Mouse (Mus musculus) hindbrain, embryonic 15.5 days (tissue): ENCODE data around the gene Tubg1. TPM values are rescaled to one million over a fixed set of nuclear protein-coding genes. Genes with fewer than 3 reads are reported as not detected.
A peak's percentile ranks its signal among the peaks of the same experiment; 100 is the strongest.

Experiments
- ATAC-seq: fragments of 200-750 bp; cut with Nextera tagmentation; 2 replicates; pipeline ENCODE4 v1.8.0; 2017; ENCODE audit warnings: low read depth, moderate number of reproducible peaks, moderate TSS enrichment; ENCODE audit not compliant: low FRiP score
- H3K27ac ChIP-seq: fragments of 300-500 bp; sonication (generic); replicated peaks from 2 replicates; pipeline ENCODE4 v1.5.1; 2015; ENCODE audit warnings: mild to moderate bottlenecking, inconsistent platforms
- H3K27me3 ChIP-seq: fragments of 300-500 bp; sonication (generic); 2 replicates; pipeline ENCODE4 v1.6.1; 2015; ENCODE audit warnings: control low read depth, inconsistent platforms
- H3K36me3 ChIP-seq: fragments of 300-500 bp; sonication (generic); 2 replicates; pipeline ENCODE4 v1.6.1; 2015; ENCODE audit warnings: control low read depth, inconsistent platforms
- H3K4me1 ChIP-seq: fragments of 300-500 bp; sonication (generic); replicated peaks from 2 replicates; pipeline ENCODE4 v1.6.1; 2015; ENCODE audit warnings: control low read depth, inconsistent platforms
- H3K4me2 ChIP-seq: fragments of 300-500 bp; sonication (generic); 2 replicates; pipeline ENCODE4 v1.6.1; 2015; ENCODE audit warnings: moderate library complexity, mild to moderate bottlenecking, inconsistent platforms
- H3K4me3 ChIP-seq: fragments of 300-500 bp; sonication (generic); 2 replicates; pipeline ENCODE4 v1.5.1; 2015; ENCODE audit warnings: mild to moderate bottlenecking, inconsistent platforms
- H3K9ac ChIP-seq: fragments of 300-500 bp; sonication (generic); 2 replicates; pipeline ENCODE4 v1.6.1; 2015; ENCODE audit warnings: inconsistent platforms
- H3K9me3 ChIP-seq: fragments of 300-500 bp; sonication (generic); 2 replicates; pipeline ENCODE4 v1.6.1; 2016; ENCODE audit warnings: control low read depth, inconsistent platforms
- WGBS: fragments of 180-500 bp; shearing (Covaris S2); methylation state at CpG from one replicate; pipeline ENCODE4 v1.1.7; 2015; 5-methylcytosine and 5-hydroxymethylcytosine counted together
- polyA plus RNA-seq: library from polyadenylated mRNA; unstranded; fragments of >200 nt; fragmentation: Nextera tagmentation; extraction: Ambion mirVana; gene quantifications from 2 replicates; pipeline ENCODE4 v1.2.1, GENCODE M21; 2015

Tubg1 gene
- polyA plus RNA-seq, 1 experiment from 2014 or later: 79.8 TPM

DNA sequence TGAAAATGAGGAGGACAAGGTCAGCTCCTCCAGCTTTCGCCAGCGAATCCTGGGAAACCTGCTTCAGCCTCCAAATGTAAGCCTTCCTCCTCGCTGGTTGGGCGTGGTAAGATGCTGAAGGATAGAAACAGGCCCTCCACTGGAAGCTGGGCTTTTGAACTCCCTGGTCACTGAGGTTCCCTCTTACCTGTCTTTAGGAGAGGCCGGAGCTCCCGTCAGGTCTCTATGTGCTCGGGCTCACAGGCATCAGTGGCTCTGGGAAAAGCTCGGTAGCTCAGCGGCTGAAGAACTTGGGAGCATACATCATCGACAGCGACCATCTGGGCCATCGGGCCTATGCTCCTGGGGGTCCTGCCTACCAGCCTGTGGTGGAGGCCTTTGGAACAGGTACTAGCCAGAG lies 34.9 kb upstream of the Tubg1 start:
- ATAC-seq: no peak
- 94% methylated on average over 12 of the region's 12 CpGs for whole genome bisulfite sequencing

DNA sequence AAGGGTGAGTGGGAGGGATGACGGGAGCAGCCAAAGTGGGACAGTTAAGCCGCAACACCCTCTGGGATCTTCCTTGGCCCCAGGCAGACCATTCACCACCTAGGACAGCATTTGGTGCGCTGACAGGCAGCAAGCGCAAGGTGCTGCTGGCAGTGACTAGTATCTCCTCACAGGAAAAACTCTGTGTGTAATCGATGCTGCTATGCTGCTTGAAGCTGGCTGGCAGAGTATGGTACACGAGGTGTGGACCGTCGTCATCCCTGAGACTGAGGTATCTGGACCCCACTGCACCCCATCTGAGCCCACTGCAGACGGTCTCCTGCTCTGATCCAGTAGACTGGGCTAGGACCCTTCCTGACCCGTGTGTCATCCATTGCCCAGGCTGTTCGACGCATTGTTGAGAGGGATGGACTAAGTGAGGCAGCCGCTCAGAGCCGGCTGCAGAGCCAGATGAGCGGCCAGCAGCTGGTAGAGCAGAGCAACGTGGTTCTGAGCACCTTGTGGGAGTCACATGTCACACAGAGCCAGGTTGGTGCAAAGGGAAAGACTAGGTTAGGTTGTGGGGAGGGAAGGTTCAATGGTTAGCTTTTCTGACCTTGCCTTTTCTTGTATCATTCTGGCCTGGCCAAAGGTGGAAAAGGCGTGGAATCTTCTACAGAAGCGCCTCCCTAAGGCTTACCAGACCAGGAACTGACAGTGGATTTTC lies 34.0 kb upstream of the Tubg1 start:
- H3K9me3 ChIP-seq: no peaks in the 10 kb centered on the region
- no peak overlapping the region for H3K4me3 ChIP-seq
- WGBS: 92% methylated on average over 18 of the region's 18 CpGs
- peaks cover 24% of the 10 kb centered on the region for H3K36me3 ChIP-seq
- H3K9ac ChIP-seq: peak overlapping the region; percentile 78; the same call in 1 of the 2 replicates
- no peak for ATAC-seq
- H3K4me1 ChIP-seq: peaks cover 54% of the 10 kb centered on the region
- peak overlapping the region; percentile 91 for H3K27ac ChIP-seq
- peaks cover 2% of the 10 kb centered on the region for H3K27me3 ChIP-seq
- H3K4me2 ChIP-seq: peak overlapping the region; percentile 81

More for the DNA sequence above, 34.9 kb upstream of the Tubg1 start:
- H3K36me3 ChIP-seq: peaks cover 14% of the 10 kb centered on the region
- H3K9ac ChIP-seq: no peak overlapping the region
- peaks cover 11% of the 10 kb centered on the region for H3K27me3 ChIP-seq
- no peak overlapping the region for H3K4me2 ChIP-seq
- H3K4me3 ChIP-seq: no peak overlapping the region
- H3K9me3 ChIP-seq: no peaks in the 10 kb centered on the region
- H3K27ac ChIP-seq: no peak overlapping the region
- H3K4me1 ChIP-seq: peaks cover 55% of the 10 kb centered on the region

DNA sequence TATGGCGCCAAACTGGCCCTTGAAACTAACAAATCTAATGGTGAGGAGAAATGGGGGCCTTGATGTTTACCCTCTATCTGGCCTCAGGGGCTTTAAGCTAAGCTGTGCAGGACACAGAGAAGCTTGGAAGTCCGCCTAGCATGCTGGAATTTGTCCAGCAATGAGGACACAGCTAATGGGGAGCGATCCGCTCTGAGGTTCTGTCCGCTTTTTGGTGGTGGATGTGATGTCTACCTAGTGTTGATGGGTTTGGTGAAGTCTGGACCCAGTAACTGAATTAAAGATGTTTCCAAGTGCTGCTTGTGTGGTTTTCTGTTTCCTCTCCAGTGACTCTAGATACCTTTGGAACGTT lies 33.4 kb upstream of the Tubg1 start:
- Histone ChIP-seq H3K9me3 (no peaks in the 10 kb centered on the region), H3K27me3 (no peaks in the 10 kb centered on the region), H3K9ac (peak overlapping the region; percentile 78; the same call in 1 of the 2 replicates), H3K4me2 (peak overlapping the region; percentile 81), H3K36me3 (peaks cover 29% of the 10 kb centered on the region), H3K4me1 (peaks cover 51% of the 10 kb centered on the region), H3K27ac (peak overlapping the region; percentile 91), H3K4me3 (peak overlapping the region; percentile 56)
- 79% methylated on average over 6 of the region's 6 CpGs for WGBS
- ATAC-seq: no peak

DNA sequence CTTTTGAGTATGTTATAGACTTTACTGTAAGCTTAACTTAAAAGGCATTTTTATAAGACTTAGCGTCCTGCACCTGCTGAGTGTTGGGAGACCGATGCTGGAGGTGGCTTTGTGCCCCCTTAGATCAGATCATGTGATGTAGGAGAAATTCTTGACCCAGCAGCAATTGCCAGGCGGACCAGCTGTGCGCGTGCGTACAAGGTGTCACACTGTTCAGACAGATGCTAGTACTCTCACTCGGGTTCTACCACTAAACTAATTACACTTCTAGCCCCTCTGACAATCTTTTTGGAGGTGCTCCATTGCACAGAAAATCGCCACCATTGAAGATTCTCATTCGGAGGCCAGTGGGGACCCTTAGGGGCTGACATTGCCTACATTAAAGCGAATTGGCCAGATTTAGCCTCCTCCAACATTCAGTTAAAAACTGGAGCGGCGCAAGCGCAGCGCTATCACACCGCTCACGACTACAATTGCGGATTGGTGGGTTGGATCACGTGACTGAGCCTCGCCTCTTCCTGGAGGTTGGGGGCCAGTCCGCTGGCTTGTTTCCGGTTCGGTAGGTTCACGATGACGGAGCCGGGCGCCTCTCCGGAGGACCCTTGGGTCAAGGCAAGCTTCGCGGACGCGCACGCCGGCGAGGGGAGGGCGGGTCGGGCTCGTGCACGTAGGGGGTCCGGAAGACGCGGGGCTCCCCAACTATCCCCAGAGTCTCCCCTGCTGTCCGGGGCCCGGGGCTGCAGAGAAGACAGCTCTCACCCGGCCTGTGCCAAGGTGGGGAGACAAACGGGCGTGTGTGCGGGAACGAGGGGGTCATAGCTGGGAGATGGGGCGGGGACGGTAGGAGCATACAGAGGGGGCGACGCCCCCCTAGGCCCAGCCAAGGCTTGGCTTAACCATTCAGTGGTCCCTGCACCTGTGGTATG lies 32.7 kb upstream of the Tubg1 start, which contains the start of gene Mlx:
Gene Mlx (plus strand): TSS at position 522 of the 926 bp plus-strand sequence.
- WGBS: 1% methylated on average over 52 of the region's 52 CpGs
- Histone ChIP-seq H3K4me2 (peak within 1 kb of the TSS; percentile 81), H3K9me3 (no peaks in the 10 kb centered on the region), H3K27ac (peak within 1 kb of the TSS; percentile 91), H3K27me3 (no peaks in the 10 kb centered on the region), H3K4me3 (peak within 1 kb of the TSS; percentile 56), H3K4me1 (peaks cover 44% of the 10 kb centered on the region), H3K36me3 (peaks cover 36% of the 10 kb centered on the region), H3K9ac (peak within 1 kb of the TSS; percentile 78)
- ATAC-seq: peak; percentile 88

DNA sequence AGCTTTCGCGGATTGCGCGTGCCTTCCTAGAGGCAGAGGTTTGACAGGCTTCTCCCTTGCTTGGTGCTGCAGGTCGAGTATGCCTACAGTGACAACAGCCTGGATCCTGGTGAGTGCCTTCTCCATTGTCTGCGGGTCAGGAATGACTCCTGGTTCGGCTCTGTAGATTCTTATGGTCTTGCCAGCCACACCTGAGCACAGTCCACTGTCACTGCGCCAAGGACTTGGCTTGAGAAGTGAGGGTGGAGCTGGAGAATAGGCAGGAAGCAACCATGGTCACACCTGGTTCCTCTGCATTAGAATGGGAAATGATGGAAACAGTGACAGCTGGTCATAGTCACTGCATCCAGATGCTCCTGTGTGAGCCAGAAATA lies 32.1 kb upstream of the Tubg1 start:
- H3K27ac ChIP-seq: peak overlapping the region; percentile 91
- no peaks in the 10 kb centered on the region for H3K27me3 ChIP-seq
- no peaks in the 10 kb centered on the region for H3K9me3 ChIP-seq
- H3K9ac ChIP-seq: peak overlapping the region; percentile 78
- peaks cover 43% of the 10 kb centered on the region for H3K36me3 ChIP-seq
- H3K4me1 ChIP-seq: peaks cover 43% of the 10 kb centered on the region
- peak overlapping the region; percentile 81 for H3K4me2 ChIP-seq
- ATAC-seq: no peak
- 11% methylated on average over 8 of the region's 8 CpGs for WGBS
- peak overlapping the region; percentile 56 for H3K4me3 ChIP-seq

DNA sequence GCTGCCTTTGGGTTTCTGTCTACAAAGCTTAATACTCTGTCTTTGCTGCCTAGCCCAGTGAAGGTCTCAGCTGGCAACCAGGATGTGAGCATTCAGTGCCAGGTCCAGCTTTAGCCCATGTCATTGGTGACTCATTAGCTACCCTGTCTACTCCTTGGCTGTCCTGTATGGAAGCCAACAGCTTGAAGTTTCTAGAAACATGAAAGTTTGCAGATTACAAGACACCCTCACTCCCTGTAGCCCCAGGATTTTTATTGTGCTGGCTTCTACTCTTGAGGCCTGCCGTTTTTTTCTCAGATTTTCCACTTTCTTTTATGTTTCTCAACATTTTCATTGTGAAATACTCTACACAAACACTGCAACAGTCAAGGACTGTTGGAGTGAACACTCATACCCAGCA lies 29.8 kb upstream of the Tubg1 start:
- H3K4me3 ChIP-seq: no peak overlapping the region
- ATAC-seq: no peak
- peaks cover 52% of the 10 kb centered on the region for H3K36me3 ChIP-seq
- H3K4me2 ChIP-seq: no peak overlapping the region
- no peaks in the 10 kb centered on the region for H3K9me3 ChIP-seq
- H3K4me1 ChIP-seq: peaks cover 42% of the 10 kb centered on the region
- WGBS: 90% methylated on average over 1 of the region's 1 CpGs
- no peak overlapping the region for H3K9ac ChIP-seq
- H3K27me3 ChIP-seq: no peaks in the 10 kb centered on the region
- no peak overlapping the region for H3K27ac ChIP-seq

DNA sequence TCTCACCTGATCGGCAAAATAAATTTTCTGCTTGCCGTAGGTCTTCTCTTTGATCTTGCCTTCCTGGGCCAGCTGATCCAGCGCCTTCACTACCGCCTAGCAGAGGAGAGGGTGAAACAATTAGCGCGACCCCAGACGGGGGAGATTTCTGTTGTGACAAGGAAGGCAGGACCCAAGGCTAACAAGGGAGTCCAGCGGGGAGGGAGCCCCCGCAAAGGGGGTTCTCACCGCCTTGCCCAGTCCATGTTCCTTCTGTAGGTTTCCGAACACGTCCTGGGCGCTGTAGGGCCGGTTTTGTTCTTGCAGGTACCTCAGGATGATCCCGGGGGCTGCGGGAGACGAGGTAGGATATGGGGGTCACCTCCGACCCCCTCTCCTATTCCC lies 24.8 kb upstream of the Tubg1 start:
- Histone ChIP-seq H3K27ac (peak overlapping the region; percentile 91; the same call in 1 of the 2 replicates), H3K36me3 (peaks cover 70% of the 10 kb centered on the region), H3K9me3 (no peaks in the 10 kb centered on the region), H3K4me1 (peaks cover 21% of the 10 kb centered on the region), H3K4me2 (peak overlapping the region; percentile 85), H3K27me3 (no peaks in the 10 kb centered on the region), H3K4me3 (peak overlapping the region; percentile 70), H3K9ac (peak overlapping the region; percentile 69)
- 1% methylated on average over 18 of the region's 18 CpGs for WGBS
- ATAC-seq: no peak

DNA sequence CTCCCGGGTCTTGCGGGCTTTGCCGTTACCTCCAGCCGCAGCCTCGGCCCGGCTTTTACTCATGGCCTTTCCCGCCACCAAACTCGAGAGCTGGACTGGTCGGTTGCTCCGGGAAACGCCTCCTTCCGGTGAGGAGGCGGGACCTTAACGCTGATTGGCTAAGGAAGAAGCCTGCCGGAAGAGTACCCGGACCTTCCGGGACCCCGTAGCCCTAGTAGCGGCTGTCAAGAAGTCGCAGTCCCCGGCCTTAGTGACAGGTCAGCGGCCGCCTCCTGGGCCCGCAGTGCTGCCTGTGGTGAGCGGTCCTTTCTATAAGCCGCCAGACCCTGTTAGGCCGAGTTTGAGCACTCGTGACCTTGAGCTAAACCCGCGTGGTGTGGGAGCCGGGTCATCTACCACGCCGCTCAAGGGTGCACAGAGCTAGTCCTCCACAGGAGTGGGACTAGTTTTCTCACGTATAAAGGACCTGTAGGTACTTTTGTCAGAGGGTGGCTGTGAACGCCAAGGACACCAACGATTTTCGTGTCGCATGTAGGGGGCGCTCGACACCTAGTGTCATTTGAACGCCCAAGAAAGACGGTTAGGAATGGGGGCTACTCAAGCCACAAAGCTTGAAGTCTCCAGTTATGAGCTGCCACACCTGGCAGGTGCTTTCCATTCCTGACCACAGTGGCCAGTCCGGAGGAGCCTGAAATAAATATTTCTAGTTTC lies 24.3 kb upstream of the Tubg1 start, which contains the start of gene Psmc3ip:
Gene Psmc3ip (minus strand): TSS at position 123 of the 711 bp plus-strand sequence.
- Histone ChIP-seq H3K4me1 (peaks cover 21% of the 10 kb centered on the region), H3K9me3 (no peaks in the 10 kb centered on the region), H3K4me3 (peak within 1 kb of the TSS; percentile 70), H3K27ac (peak within 1 kb of the TSS; percentile 91), H3K27me3 (no peaks in the 10 kb centered on the region), H3K36me3 (peaks cover 70% of the 10 kb centered on the region), H3K4me2 (peak within 1 kb of the TSS; percentile 85), H3K9ac (peak within 1 kb of the TSS; percentile 69)
- under 1% methylated on average over 43 of the region's 43 CpGs for WGBS
- peak; percentile 96 for ATAC-seq

DNA sequence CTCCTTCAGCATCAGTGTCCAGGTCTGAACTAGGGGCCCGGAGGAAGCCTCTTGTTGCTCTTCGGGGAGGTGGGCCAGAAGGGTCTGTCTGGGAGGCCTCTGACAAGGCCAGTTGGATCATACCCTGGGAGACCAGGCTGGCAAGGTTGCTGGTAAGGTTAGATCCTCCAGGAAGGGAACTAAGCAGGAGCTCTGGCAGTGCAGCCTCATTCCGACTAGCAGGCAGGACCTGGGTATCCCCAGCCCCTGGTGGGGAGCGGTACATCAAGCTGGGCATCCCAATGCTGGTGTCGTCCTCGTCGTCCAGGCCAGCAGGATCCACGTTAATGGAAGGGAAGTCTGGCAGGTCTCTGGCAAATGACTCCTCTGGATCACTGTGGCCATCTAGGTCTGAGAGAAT lies 21.5 kb upstream of the Tubg1 start:
- H3K27ac ChIP-seq: no peak overlapping the region
- H3K9me3 ChIP-seq: no peaks in the 10 kb centered on the region
- peaks cover 61% of the 10 kb centered on the region for H3K36me3 ChIP-seq
- H3K4me1 ChIP-seq: peaks cover 21% of the 10 kb centered on the region
- no peak overlapping the region for H3K4me2 ChIP-seq
- no peak for ATAC-seq
- H3K4me3 ChIP-seq: no peak overlapping the region
- WGBS: 90% methylated on average over 8 of the region's 8 CpGs
- H3K9ac ChIP-seq: no peak overlapping the region
- no peaks in the 10 kb centered on the region for H3K27me3 ChIP-seq

DNA sequence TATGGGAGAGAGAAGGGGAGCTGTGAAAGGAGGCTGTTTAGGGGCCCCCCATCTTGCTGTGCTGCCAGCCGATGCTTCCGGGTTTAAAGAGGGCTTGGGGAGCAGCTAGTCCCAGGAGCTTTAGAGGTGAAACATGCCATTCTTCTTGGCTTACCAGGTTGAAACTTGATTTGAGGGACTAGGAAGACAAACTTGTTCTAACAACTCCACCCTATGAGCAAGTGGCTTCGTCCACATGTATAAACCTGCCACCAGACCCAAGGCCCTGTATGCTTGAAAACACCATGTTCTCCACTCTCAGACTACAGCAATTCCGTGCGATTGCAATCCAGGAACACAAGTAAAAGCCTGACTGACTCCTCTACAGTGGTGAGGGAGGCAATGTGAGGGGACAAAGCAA lies 16.7 kb upstream of the Tubg1 start:
- H3K27ac ChIP-seq: no peak overlapping the region
- H3K4me3 ChIP-seq: no peak overlapping the region
- H3K4me2 ChIP-seq: no peak overlapping the region
- H3K9me3 ChIP-seq: no peaks in the 10 kb centered on the region
- H3K27me3 ChIP-seq: no peaks in the 10 kb centered on the region
- no peak for ATAC-seq
- 94% methylated on average over 5 of the region's 5 CpGs for WGBS
- H3K9ac ChIP-seq: no peak overlapping the region
- peaks cover 58% of the 10 kb centered on the region for H3K36me3 ChIP-seq
- H3K4me1 ChIP-seq: no peaks in the 10 kb centered on the region

DNA sequence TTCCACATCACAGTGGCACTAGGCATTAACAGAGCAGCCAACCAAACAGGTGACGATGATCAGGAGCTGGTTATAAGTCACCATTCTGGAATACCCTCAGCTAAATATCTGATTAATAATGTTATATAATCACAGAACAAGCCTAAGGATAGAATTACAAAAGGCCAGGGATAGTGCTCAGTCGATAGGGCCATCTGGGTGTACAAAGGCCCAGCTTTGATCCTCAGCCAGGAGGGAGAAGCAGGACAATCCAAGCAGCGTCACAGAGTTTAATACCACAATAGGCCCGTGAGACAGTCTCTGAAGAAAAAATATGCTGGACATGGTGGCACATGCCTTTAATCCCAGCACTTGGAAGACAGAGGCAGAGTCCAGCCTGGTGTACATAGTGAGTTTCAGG lies 10.4 kb upstream of the Tubg1 start:
- no peak overlapping the region for H3K4me2 ChIP-seq
- no peaks in the 10 kb centered on the region for H3K27me3 ChIP-seq
- peaks cover under 1% of the 10 kb centered on the region; the same call in 1 of the 2 replicates for H3K4me1 ChIP-seq
- WGBS: 64% methylated on average over 4 of the region's 4 CpGs
- 0 out of 2 replicates have a peak, but pooled peaks cover 9% of the 10 kb centered on the region for H3K36me3 ChIP-seq
- H3K4me3 ChIP-seq: no peak overlapping the region
- H3K9me3 ChIP-seq: no peaks in the 10 kb centered on the region
- no peak overlapping the region for H3K27ac ChIP-seq
- H3K9ac ChIP-seq: no peak overlapping the region
- ATAC-seq: no peak
